Mouse (Mus musculus) heart, postnatal 25 days (tissue): ENCODE results near the gene Acsm1. TPM values are rescaled to one million over a fixed set of nuclear protein-coding genes. Genes with fewer than 3 reads are reported as not detected.
"Not testable (repeated sequence)": the region's sequence is repeated elsewhere in the genome, so short reads cannot be mapped to it uniquely, and the experiment has no call there.

ENCODE experiments used
- DNase-seq: peaks from one replicate; pipeline ENCODE4 v3.0.0; 2022; ENCODE audit warnings: low spot score
- intact Hi-C: fragments of 180-260 bp; cut with DNase I; formaldehyde crosslinking; loops from one replicate; pipeline ENCODE4 v1.15.1; 2025
- total RNA-seq, 2 experiments: library from RNA; stranded (reverse); gene quantifications; 2 replicates each; pipeline ENCODE4 v1.2.3; 2021

Gene Acsm1
- not detected for total RNA-seq

GRCm38 (mm10) chr7:119606664-119607076, at the start of gene Acsm1:
Acsm1 (plus strand) TSS chr7:119607026.
- intact Hi-C loops = no loop called here
- no peak for DNase-seq

- intact Hi-C loops = no loop called here
- no peak for DNase-seq
Observed at GRCm38 (mm10) chr7:119559789-119560451, 46.9 kb upstream of the Acsm1 start.

- intact Hi-C loops = no loop called here
- DNase-seq = no peak
Observed at GRCm38 (mm10) chr7:119560452-119560835, 46.4 kb upstream of the Acsm1 start.

GRCm38 (mm10) chr7:119561441-119561840, 45.4 kb upstream of the Acsm1 start:
- DNase-seq = no peak
- intact Hi-C loops = no loop called here

GRCm38 (mm10) chr7:119562476-119562875, 44.4 kb upstream of the Acsm1 start:
- DNase-seq, intact Hi-C loops: not testable (repeated sequence)

- intact Hi-C loops = loop anchor here (10.0 kb wide), 1 partner anchor 60 kb away; no protein-coding TSS in a partner anchor
- no peak for DNase-seq
Observed at GRCm38 (mm10) chr7:119594530-119595107, 12.2 kb upstream of the Acsm1 start.

GRCm38 (mm10) chr7:119595306-119595705, 11.5 kb upstream of the Acsm1 start:
- intact Hi-C loops = loop anchor here (10.0 kb wide), 1 partner anchor 59 kb away; no protein-coding TSS in a partner anchor
- no peak for DNase-seq

- intact Hi-C loops = loop anchor here (10.0 kb wide), 1 partner anchor 58 kb away; no protein-coding TSS in a partner anchor
- no peak for DNase-seq
Observed at GRCm38 (mm10) chr7:119596536-119596935, 10.3 kb upstream of the Acsm1 start.

GRCm38 (mm10) chr7:119601195-119601953, 5.5 kb upstream of the Acsm1 start:
- intact Hi-C loops = no loop called here
- DNase-seq = no peak

GRCm38 (mm10) chr7:119601954-119602317, 4.9 kb upstream of the Acsm1 start:
- intact Hi-C loops = no loop called here
- no peak for DNase-seq

GRCm38 (mm10) chr7:119604903-119605483, 1.8 kb upstream of the Acsm1 start:
- DNase-seq = no peak
- intact Hi-C loops = no loop called here

- no peak for DNase-seq
- intact Hi-C loops = no loop called here
Observed at GRCm38 (mm10) chr7:119605926-119606663, 731 bp upstream of the Acsm1 start.

- intact Hi-C loops = no loop called here
- DNase-seq = no peak
Observed at GRCm38 (mm10) chr7:119607796-119608515, 1.1 kb downstream of the Acsm1 start.

GRCm38 (mm10) chr7:119616531-119616930, 9.7 kb downstream of the Acsm1 start:
- intact Hi-C loops = no loop called here
- DNase-seq = no peak

GRCm38 (mm10) chr7:119617593-119617992, 10.8 kb downstream of the Acsm1 start:
- no peak for DNase-seq
- intact Hi-C loops = no loop called here

GRCm38 (mm10) chr7:119618209-119618935, 11.5 kb downstream of the Acsm1 start:
- intact Hi-C loops = no loop called here
- no peak for DNase-seq

GRCm38 (mm10) chr7:119620157-119620556, 13.3 kb downstream of the Acsm1 start:
- DNase-seq = no peak
- intact Hi-C loops = no loop called here

- intact Hi-C loops = no loop called here
- no peak for DNase-seq
Observed at GRCm38 (mm10) chr7:119638773-119639172, 31.9 kb downstream of the Acsm1 start.

GRCm38 (mm10) chr7:119642307-119642706, 35.5 kb downstream of the Acsm1 start:
- intact Hi-C loops = no loop called here

More at GRCm38 (mm10) chr7:119642307-119642706, 35.5 kb downstream of the Acsm1 start:
- DNase-seq = no peak
